Mouse (Mus musculus) CH12.LX (cell line): ENCODE measurements around the gene Alox12.

Experiments used
- CHD1 ChIP-seq: IDR thresholded peaks from 2 replicates; pipeline ENCODE4 v1.6.1; 2012; ENCODE audit warnings: low read depth, low read length, improper control_type of control experiment, inconsistent platforms
- CTCF ChIP-seq, 2 experiments: IDR thresholded peaks in 1 of 2; conservative IDR thresholded peaks in 1 of 2; 2 replicates each; pipeline ENCODE4 v1.5.1; 2011 to 2012; ENCODE audit warnings: low read depth in 2 of 2, low read length in 2 of 2, improper control_type of control experiment in 1 of 2, inconsistent platforms in 1 of 2, mild to moderate bottlenecking in 1 of 2, moderate library complexity in 1 of 2
- EP300 ChIP-seq: IDR thresholded peaks from 2 replicates; pipeline ENCODE4 v1.6.1; 2011; ENCODE audit warnings: low read length, improper control_type of control experiment
- MAFK ChIP-seq: IDR thresholded peaks from 2 replicates; pipeline ENCODE4 v1.6.1; 2011; ENCODE audit warnings: low read length, improper control_type of control experiment; ENCODE audit not compliant: insufficient replicate concordance
- MAZ ChIP-seq: IDR thresholded peaks from 2 replicates; pipeline ENCODE4 v1.6.1; 2012; ENCODE audit warnings: low read depth, mild to moderate bottlenecking, inconsistent platforms, low read length, improper control_type of control experiment, moderate library complexity
- MXI1 ChIP-seq: IDR thresholded peaks from 2 replicates; pipeline ENCODE4 v1.6.1; 2011; ENCODE audit warnings: mild to moderate bottlenecking, low read depth, low read length, improper control_type of control experiment
- POLR2A ChIP-seq: IDR thresholded peaks from 2 replicates; pipeline ENCODE4 v1.6.1; 2011; ENCODE audit warnings: low read depth, mild to moderate bottlenecking, improper control_type of control experiment, low read length
- ZC3H11A ChIP-seq: IDR thresholded peaks from 2 replicates; pipeline ENCODE4 v1.6.1; 2012; ENCODE audit warnings: low read depth, mild to moderate bottlenecking, inconsistent platforms, low read length, improper control_type of control experiment
- ZMIZ1 ChIP-seq: IDR thresholded peaks from 2 replicates; pipeline ENCODE4 v1.6.1; 2012; ENCODE audit warnings: low read depth, mild to moderate bottlenecking, inconsistent platforms, low read length, improper control_type of control experiment
- ZNF384 ChIP-seq: IDR thresholded peaks from 2 replicates; pipeline ENCODE4 v1.6.1; 2012; ENCODE audit warnings: low read depth, low read length, improper control_type of control experiment, inconsistent platforms

- TF ChIP-seq MXI1 (peak; percentile 96), CHD1 (no peak), POLR2A (peak; percentile 93), CTCF (conservative IDR thresholded peaks at IDR 0.05 in 1 of 2, IDR thresholded peaks at IDR 0.05 in 1 of 2; ENCODE audit: low read depth in 2 of 2, low read length in 2 of 2) (no peak), MAZ (peak; percentile 87), ZNF384 (no peak), ZMIZ1 (peak; percentile 64), ZC3H11A (no peak), EP300 (peak; percentile 16; the same call in 1 of the 2 replicates), MAFK (no peak)
These were observed 34.2 kb downstream of the Alox12 start, which contains the start of gene Slc16a13 for GRCm38 (mm10) chr11:70220731-70221602.
